Mouse (Mus musculus): ENCODE measurements around the gene Dhx35. TPM values are rescaled to one million over a fixed set of nuclear protein-coding genes. Genes with fewer than 3 reads are reported as not detected.

Gene Dhx35
- polyA plus RNA-seq, 1 experiment from 2014 or later, result 16.4 TPM

Other genes with a start within 250 kb of the Dhx35 start
- not detected in 2 replicates for gene Slc32a1, start 184.0 kb upstream of the Dhx35 start, polyA plus RNA-seq (2014; fragmentation: Nextera tagmentation; extraction: Ambion mirVana)
- gene Actr5, start 169.9 kb upstream of the Dhx35 start, polyA plus RNA-seq (2014; fragmentation: Nextera tagmentation; extraction: Ambion mirVana), result 10.5 and 14.8 TPM in 2 replicates
- 4.9 and 6.0 TPM in 2 replicates for gene Ppp1r16b, start 129.4 kb upstream of the Dhx35 start, polyA plus RNA-seq (2014; fragmentation: Nextera tagmentation; extraction: Ambion mirVana)
- 46.3 and 50.4 TPM in 2 replicates for gene Fam83d, start 26.7 kb upstream of the Dhx35 start, polyA plus RNA-seq (2014; fragmentation: Nextera tagmentation; extraction: Ambion mirVana)